Mouse (Mus musculus): ENCODE results near the gene Tmem262. TPM values are rescaled to one million over a fixed set of nuclear protein-coding genes. Genes with fewer than 3 reads are reported as not detected.

Gene Tmem262
- polyA plus RNA-seq, 1 experiment from 2014 or later: not detected

DNA sequence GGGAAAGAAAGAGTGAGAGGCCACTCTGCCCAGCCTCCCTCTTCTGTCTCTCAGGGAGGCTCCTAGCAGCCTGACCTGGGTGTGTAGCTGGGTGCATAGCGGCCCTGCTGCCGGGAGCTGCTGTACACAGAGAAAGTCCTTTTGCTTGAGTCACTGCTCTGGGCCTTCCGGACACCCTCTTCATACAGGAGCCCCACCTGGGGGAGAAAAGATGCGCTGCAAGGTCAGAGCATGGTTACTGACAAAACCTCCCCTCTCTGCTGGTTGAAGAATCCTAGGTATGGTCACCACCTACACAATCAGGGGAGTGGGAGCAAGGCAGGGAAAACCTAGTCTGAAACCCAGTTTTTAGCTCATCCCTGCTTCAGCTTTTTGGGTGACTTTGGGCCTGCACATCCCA is 10.9 kb upstream of the Tmem262 start:
- Histone ChIP-seq H3K27me3 (replicated peaks; ENCODE audit: control insufficient read depth, insufficient read depth, low read length) (no peaks in the 10 kb centered on the region), H3K4me1 (replicated peaks; ENCODE audit: control insufficient read depth, insufficient read depth, low read length) (peaks cover 20% of the 10 kb centered on the region), H3K9ac (replicated peaks; ENCODE audit: low read depth, low read length) (no peak overlapping the region), H3K4me3 (replicated peaks; ENCODE audit: low read length) (no peak overlapping the region), H3K9me3 (ENCODE audit: control insufficient read depth, low read length) (no peaks in the 10 kb centered on the region), H3K36me3 (ENCODE audit: control insufficient read depth, insufficient read depth) (peaks cover 12% of the 10 kb centered on the region), H3K4me2 (ENCODE audit: low read length) (no peak overlapping the region), H3K27ac (ENCODE audit: low read length) (no peak overlapping the region)
- ATAC-seq: no peak
- WGBS: 81% methylated on average over 4 of the region's 4 CpGs

DNA sequence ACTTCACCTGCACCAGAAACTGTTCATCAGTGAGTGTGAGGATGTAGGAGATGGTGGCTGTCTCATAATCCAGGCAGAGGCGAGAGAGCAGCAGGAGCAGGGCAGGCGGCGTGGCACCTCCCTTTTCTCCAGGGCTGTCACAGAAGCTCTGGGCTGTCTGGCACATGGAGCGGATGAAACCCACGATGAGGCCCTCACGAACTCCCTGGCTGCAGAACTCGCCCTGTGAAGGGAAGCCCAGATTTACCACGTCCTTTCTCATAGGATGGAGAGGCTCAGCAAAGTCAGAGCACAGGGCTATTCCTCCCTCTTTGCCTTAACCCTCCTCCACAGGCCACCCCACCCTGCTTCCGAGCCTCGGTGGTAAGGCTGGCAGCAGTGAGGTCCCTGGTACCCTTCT is 10.0 kb upstream of the Tmem262 start:
- Histone ChIP-seq H3K4me1 (replicated peaks; ENCODE audit: control insufficient read depth, insufficient read depth, low read length) (peaks cover 20% of the 10 kb centered on the region), H3K27me3 (replicated peaks; ENCODE audit: control insufficient read depth, insufficient read depth, low read length) (no peaks in the 10 kb centered on the region), H3K9ac (replicated peaks; ENCODE audit: low read depth, low read length) (no peak overlapping the region), H3K4me2 (ENCODE audit: low read length) (no peak overlapping the region), H3K9me3 (ENCODE audit: control insufficient read depth, low read length) (no peaks in the 10 kb centered on the region), H3K36me3 (ENCODE audit: control insufficient read depth, insufficient read depth) (peaks cover 12% of the 10 kb centered on the region), H3K4me3 (replicated peaks; ENCODE audit: low read length) (no peak overlapping the region), H3K27ac (ENCODE audit: low read length) (no peak overlapping the region)
- no peak for ATAC-seq
- 91% methylated on average over 10 of the region's 10 CpGs for WGBS

DNA sequence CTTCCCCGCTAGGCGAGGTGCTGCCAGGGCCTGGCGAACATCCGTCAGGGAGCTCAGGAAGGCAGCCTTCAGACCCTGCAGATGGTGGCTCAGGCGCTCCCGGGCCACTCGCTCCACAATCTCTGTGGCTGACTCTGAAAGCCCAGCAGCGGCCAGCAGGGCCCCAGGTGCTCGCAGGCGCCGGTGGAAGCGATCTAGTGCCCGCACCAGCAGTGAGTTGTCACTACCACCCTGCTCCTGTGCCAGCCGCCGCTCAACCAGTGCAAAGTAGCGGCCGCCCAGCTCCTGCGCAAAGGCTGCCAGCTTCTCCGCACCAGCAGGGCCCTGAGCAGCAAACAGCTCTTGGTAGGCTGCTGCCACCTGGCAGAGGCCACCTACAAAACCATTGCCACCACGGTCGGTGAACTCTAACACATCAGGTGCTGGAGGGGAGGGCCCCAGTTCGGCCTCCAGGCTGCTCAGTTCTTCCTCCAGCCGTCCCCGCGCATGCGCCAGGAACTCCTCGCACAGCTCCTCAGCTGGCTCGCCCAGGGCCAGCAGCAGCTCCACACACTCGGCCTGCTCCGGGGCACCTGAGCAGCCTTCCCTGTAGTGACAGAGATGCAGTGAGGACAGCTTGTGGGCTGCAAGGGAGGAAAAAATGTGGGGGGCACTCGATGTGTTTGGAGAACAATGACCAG is 9.1 kb upstream of the Tmem262 start:
- Histone ChIP-seq H3K9me3 (ENCODE audit: control insufficient read depth, low read length) (no peaks in the 10 kb centered on the region), H3K27me3 (replicated peaks; ENCODE audit: control insufficient read depth, insufficient read depth, low read length) (no peaks in the 10 kb centered on the region), H3K4me3 (replicated peaks; ENCODE audit: low read length) (no peak overlapping the region), H3K36me3 (ENCODE audit: control insufficient read depth, insufficient read depth) (peaks cover 12% of the 10 kb centered on the region), H3K4me1 (replicated peaks; ENCODE audit: control insufficient read depth, insufficient read depth, low read length) (peaks cover 22% of the 10 kb centered on the region), H3K27ac (ENCODE audit: low read length) (no peak overlapping the region), H3K9ac (replicated peaks; ENCODE audit: low read depth, low read length) (no peak overlapping the region), H3K4me2 (ENCODE audit: low read length) (no peak overlapping the region)
- 89% methylated on average over 31 of the region's 31 CpGs for WGBS
- no peak for ATAC-seq

DNA sequence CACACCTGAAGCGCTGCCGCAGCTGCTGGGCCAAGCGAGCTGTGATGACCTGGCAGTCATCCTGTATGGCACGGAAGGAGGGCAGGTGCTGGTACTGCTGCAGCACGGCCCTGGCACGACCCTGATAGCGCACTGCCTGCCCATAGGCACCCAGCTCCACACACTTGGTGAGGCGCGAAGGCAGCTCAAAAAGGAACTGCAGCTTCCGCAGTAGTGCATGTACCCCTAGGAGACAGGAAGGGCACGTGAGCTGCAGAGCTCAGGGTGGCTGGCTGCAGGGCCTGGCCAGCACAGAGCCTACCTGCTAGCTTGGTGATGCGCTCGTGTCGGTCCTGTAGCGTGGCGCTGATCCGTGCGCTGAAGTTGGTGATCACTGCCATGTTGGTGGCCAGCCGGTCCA is 8.6 kb upstream of the Tmem262 start:
- no peak overlapping the region for H3K4me2 ChIP-seq (ENCODE audit: low read length)
- H3K9me3 ChIP-seq (ENCODE audit: control insufficient read depth, low read length): no peaks in the 10 kb centered on the region
- H3K27ac ChIP-seq (ENCODE audit: low read length): no peak overlapping the region
- 95% methylated on average over 19 of the region's 19 CpGs for WGBS
- no peak overlapping the region for H3K4me3 ChIP-seq (replicated peaks; ENCODE audit: low read length)
- no peak overlapping the region for H3K9ac ChIP-seq (replicated peaks; ENCODE audit: low read depth, low read length)
- H3K27me3 ChIP-seq (replicated peaks; ENCODE audit: control insufficient read depth, insufficient read depth, low read length): no peaks in the 10 kb centered on the region
- ATAC-seq: no peak
- peaks cover 24% of the 10 kb centered on the region for H3K4me1 ChIP-seq (replicated peaks; ENCODE audit: control insufficient read depth, insufficient read depth, low read length)
- peaks cover 12% of the 10 kb centered on the region for H3K36me3 ChIP-seq (ENCODE audit: control insufficient read depth, insufficient read depth)

DNA sequence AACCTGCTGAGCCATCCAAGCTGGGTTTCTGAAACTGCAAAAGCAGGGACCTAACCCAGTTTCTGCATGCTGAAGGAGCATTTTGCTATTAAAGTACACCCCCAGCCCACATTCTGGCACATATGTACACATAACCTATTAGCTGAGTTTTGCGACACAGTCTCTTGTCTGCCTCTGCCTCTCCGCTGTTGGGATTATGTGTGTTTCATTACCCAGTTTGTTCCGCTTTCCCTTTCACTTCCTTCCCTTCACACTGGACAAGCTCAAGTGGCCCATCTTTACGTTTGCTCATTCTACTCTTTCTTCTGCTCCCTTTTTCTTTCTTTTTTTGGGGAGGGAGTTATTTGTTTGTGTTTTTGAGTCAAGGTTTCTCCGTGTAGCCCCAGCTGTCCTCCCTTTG is 5.9 kb upstream of the Tmem262 start:
- ATAC-seq: no peak
- H3K4me3 ChIP-seq (replicated peaks; ENCODE audit: low read length): no peak overlapping the region
- WGBS: 93% methylated on average over 5 of the region's 5 CpGs
- no peaks in the 10 kb centered on the region for H3K27me3 ChIP-seq (replicated peaks; ENCODE audit: control insufficient read depth, insufficient read depth, low read length)
- H3K4me2 ChIP-seq (ENCODE audit: low read length): no peak overlapping the region
- H3K9me3 ChIP-seq (ENCODE audit: control insufficient read depth, low read length): no peaks in the 10 kb centered on the region
- peaks cover 17% of the 10 kb centered on the region for H3K4me1 ChIP-seq (replicated peaks; ENCODE audit: control insufficient read depth, insufficient read depth, low read length)
- H3K27ac ChIP-seq (ENCODE audit: low read length): no peak overlapping the region
- peaks cover 11% of the 10 kb centered on the region for H3K36me3 ChIP-seq (ENCODE audit: control insufficient read depth, insufficient read depth)
- no peak overlapping the region for H3K9ac ChIP-seq (replicated peaks; ENCODE audit: low read depth, low read length)

DNA sequence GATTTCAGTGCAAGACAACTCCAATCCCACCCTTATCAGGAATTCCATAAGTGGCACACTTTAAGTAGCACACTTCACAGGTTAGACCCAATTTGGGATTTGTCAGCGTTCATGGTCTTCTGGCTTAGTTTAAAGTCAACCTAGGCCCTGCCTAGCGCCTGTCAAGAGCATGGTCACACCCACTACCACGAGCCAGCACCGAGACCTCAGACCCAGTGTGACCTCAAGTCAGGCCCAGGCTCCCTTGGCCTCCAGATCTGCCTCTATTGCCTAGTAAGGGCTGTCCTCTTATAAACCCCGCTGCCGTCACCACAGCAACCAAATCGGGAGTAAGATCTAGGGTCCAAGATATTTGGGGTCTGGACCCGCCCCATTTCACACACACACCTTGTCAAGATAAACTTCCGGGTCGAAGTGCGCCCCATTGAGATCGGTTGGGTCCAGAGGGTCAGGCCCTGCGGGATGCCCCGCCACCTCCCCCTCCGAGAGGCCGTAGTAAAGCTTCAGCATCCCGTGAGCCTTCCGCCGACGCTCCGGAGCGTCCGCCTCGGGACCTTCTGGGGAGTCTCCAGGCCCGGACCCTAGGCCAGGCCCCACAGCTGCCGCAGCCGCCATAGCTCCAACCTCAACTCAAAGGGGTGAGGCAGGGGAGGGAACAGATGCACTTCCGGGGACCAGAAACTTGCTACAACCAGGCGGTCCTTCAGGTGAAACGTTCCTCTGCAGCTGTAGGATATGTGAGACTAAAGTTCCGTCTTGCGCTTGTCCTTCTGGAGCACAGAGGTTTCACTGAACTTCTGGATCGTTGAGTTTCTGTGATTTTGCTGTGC is 3.1 kb upstream of the Tmem262 start, which contains the start of gene Vps51:
TSS of gene Vps51 (minus strand) at position 668 of the 830 bp plus-strand sequence.
- peak; percentile 93 for ATAC-seq
- no peaks in the 10 kb centered on the region for H3K27me3 ChIP-seq (replicated peaks; ENCODE audit: control insufficient read depth, insufficient read depth, low read length)
- 2% methylated on average over 33 of the region's 33 CpGs for WGBS
- H3K9ac ChIP-seq (replicated peaks; ENCODE audit: low read depth, low read length): peak within 1 kb of the TSS; percentile 76
- no peaks in the 10 kb centered on the region for H3K9me3 ChIP-seq (ENCODE audit: control insufficient read depth, low read length)
- H3K4me3 ChIP-seq (replicated peaks; ENCODE audit: low read length): peak within 1 kb of the TSS; percentile 65
- peaks cover 11% of the 10 kb centered on the region for H3K36me3 ChIP-seq (ENCODE audit: control insufficient read depth, insufficient read depth)
- peak within 1 kb of the TSS; percentile 82 for H3K27ac ChIP-seq (ENCODE audit: low read length)
- H3K4me1 ChIP-seq (replicated peaks; ENCODE audit: control insufficient read depth, insufficient read depth, low read length): peaks cover 17% of the 10 kb centered on the region
- H3K4me2 ChIP-seq (ENCODE audit: low read length): peak within 1 kb of the TSS; percentile 94

DNA sequence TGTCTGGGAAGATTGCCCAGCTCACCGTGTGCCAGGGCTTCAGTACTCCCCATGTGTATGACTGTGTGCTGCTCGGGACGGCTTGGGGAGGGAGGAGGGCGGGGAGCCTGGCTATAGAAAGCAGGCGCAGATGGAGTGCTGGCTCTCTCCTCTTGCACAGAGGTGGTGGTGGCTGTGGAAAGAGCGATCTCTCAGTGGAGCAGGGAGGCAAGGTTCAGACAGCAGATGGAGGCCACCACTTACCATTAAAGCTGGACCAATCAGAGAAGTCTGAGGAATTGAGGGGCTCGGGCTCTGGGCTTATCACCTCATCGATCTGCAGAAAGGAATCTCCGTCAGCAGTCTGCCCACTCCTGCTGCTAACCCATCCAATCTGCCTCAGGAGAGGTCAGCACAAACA is 2.3 kb downstream of the Tmem262 start, which contains the start of gene Gm28374:
TSS of gene Gm28374 (minus strand) at position 101 of the 400 bp plus-strand sequence.
- H3K4me1 ChIP-seq (replicated peaks; ENCODE audit: control insufficient read depth, insufficient read depth, low read length): peaks cover 26% of the 10 kb centered on the region
- no peak within 1 kb of the TSS for H3K27ac ChIP-seq (ENCODE audit: low read length)
- H3K36me3 ChIP-seq (ENCODE audit: control insufficient read depth, insufficient read depth): peaks cover 13% of the 10 kb centered on the region
- no peak for ATAC-seq
- no peaks in the 10 kb centered on the region for H3K27me3 ChIP-seq (replicated peaks; ENCODE audit: control insufficient read depth, insufficient read depth, low read length)
- H3K4me2 ChIP-seq (ENCODE audit: low read length): no peak within 1 kb of the TSS
- H3K4me3 ChIP-seq (replicated peaks; ENCODE audit: low read length): no peak within 1 kb of the TSS
- WGBS: 88% methylated on average over 9 of the region's 9 CpGs
- H3K9me3 ChIP-seq (ENCODE audit: control insufficient read depth, low read length): no peaks in the 10 kb centered on the region
- H3K9ac ChIP-seq (replicated peaks; ENCODE audit: low read depth, low read length): no peak within 1 kb of the TSS

DNA sequence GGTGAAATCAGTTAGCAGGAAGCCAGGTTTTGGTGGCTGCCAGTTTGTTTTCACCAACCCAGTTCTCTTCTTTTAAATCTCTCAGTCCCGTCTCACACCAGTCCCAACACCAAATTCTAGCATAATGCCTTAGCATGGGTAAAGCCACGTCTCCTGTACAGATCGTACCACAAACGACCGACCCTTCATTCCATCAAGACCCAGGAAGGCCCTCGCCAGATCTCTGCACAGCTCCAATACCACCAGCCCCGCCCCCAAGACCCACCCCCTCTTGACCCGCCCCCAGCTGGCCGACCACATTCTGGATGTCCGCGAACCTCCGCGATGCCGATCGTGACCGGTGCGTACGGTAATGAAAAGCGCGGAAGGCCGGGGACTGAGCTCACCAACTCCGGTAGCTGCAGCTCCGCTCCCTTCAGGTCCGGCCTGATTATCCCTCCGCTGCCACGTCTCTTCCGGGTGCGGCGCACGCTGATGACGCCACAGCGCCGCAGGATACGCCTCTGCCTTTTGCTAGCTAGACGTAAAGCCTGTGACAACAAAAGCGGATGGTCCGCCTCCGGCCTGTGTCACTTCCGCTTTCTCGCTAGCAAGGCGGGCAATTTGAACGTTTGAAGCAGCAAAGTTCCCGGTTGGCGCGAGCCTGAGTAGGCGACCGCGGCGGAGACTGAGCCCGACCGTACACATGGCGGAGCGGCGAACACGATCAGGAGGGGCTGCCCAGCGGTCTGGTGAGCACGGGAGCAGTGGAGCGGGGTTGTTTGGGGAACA is 4.8 kb downstream of the Tmem262 start, which contains the start of the genes Zfpl1 and Cdca5:
TSS of gene Zfpl1 (minus strand) at position 479 of the 771 bp plus-strand sequence.
TSS of gene Cdca5 (plus strand) at position 506 of the 771 bp plus-strand sequence.
- H3K9me3 ChIP-seq (ENCODE audit: control insufficient read depth, low read length): no peaks in the 10 kb centered on the region
- H3K4me2 ChIP-seq (ENCODE audit: low read length): peak within 1 kb of the TSS; percentile 91
- peaks cover 21% of the 10 kb centered on the region for H3K4me1 ChIP-seq (replicated peaks; ENCODE audit: control insufficient read depth, insufficient read depth, low read length)
- under 1% methylated on average over 58 of the region's 58 CpGs for WGBS
- H3K36me3 ChIP-seq (ENCODE audit: control insufficient read depth, insufficient read depth): peaks cover 13% of the 10 kb centered on the region
- H3K9ac ChIP-seq (replicated peaks; ENCODE audit: low read depth, low read length): peak within 1 kb of the TSS; percentile 75
- H3K4me3 ChIP-seq (replicated peaks; ENCODE audit: low read length): peak within 1 kb of the TSS; percentile 77
- H3K27ac ChIP-seq (ENCODE audit: low read length): peak within 1 kb of the TSS; percentile 59
- no peaks in the 10 kb centered on the region for H3K27me3 ChIP-seq (replicated peaks; ENCODE audit: control insufficient read depth, insufficient read depth, low read length)
- peak; percentile 93 for ATAC-seq
